In the genomic region with DNA sequence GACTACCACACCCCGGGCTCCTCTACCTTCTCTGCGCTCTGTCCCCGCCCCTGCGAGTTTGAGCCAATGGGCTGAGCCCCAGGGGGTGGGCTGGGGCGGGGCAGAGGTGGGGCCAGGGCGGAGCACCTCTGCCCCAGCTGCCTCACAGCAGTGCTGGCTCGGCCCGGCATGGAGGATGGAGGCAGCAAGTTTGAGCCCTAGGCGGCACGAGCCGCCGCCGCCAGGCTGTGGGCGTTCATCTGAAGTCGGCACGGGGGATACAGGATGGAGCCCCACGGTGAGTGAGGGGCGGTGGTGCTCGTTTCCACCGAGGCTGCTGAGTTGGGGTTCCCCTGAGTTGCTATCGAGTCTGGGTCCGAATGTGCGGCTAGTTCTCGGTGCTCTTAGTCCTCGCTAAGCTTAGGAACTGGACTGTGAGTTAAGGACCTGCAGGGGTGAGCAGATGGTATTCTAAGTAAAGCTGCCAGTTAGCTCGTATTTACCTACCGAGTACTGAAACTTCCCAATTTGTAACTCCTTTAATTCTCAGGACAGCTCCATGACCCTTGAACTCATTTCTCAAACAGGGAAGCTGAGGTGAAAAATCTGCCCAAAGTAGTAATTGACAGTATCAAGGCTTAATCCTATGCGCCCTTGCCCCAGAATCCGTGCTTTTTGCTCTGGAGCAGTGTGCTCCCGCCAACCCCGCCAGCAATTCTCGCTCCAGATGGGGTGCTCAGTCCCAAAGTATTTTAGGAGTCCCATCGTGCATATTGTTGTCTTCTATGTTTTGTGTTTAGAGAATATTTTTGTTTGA, we compare ENCODE assay signal across 8 mouse cellular contexts. TPM values are rescaled to one million over a fixed set of nuclear protein-coding genes. Genes with fewer than 3 reads are reported as not detected.
DNase-seq lines count a peak whose midpoint lies in the region; ATAC-seq and TF ChIP-seq lines count a peak whose summit lies in the region.

No protein-coding gene starts in this region.

- peak overlapping the region; percentile 65 for H3K9ac ChIP-seq in kidney, embryonic 14.5 days (ENCODE audit: low read depth, low read length)

- peak; percentile 100 for ATAC-seq in kidney, embryonic 14.5 days (ENCODE audit: low FRiP score, low TSS enrichment)
- peak; percentile 61 for ATAC-seq in monocyte, adult 5-6 weeks (replicated peaks; ENCODE audit: insufficient number of reproducible peaks, low FRiP score, low TSS enrichment, poor library complexity, severe bottlenecking)

- WGBS in kidney, embryonic 14.5 days: under 1% methylated on average over 33 of the region's 33 CpGs

- peak; percentile 91 to 93 for DNase-seq in heart, adult 9 months (ENCODE audit: low spot score in 2 of 2)
- DNase-seq in liver: peak; percentile 95
- peak; percentile 78 to 79 for DNase-seq in spleen, postnatal 36 days (ENCODE audit: low spot score in 2 of 2)

- H3K79me3 ChIP-seq in C2C12 (ENCODE audit: low read depth): no peaks in the 10 kb centered on the region

- peaks cover 5% of the 10 kb centered on the region for H3K4me1 ChIP-seq in bone marrow macrophage, adult 2 months (ENCODE audit: control insufficient read depth, insufficient read depth, low read length)
- H3K4me1 ChIP-seq in embryonic fibroblast, embryonic 13.5 days (ENCODE audit: control insufficient read depth, insufficient read depth, low read length): 0 out of 2 replicates have a peak, but pooled peaks cover 2% of the 10 kb centered on the region
- no peaks in the 10 kb centered on the region for H3K4me1 ChIP-seq in kidney, embryonic 14.5 days (ENCODE audit: control insufficient read depth, insufficient read depth, low read length)

- no peaks in the 10 kb centered on the region for H3K79me2 ChIP-seq in C2C12 (ENCODE audit: control insufficient read depth, insufficient read depth)

- H3K9me3 ChIP-seq in kidney, embryonic 14.5 days (ENCODE audit: control insufficient read depth, low read length): no peaks in the 10 kb centered on the region

- TF ChIP-seq POLR2A in bone marrow macrophage, adult 2 months (IDR thresholded peaks at IDR 0.05; ENCODE audit: borderline replicate concordance, low read depth, low read length): no peak
- peak; percentile 98 for TF ChIP-seq POLR2A in embryonic fibroblast, embryonic 13.5 days (IDR thresholded peaks at IDR 0.05; ENCODE audit: low read depth, low read length)

- no peaks in the 10 kb centered on the region for H3K27me3 ChIP-seq in C2C12 (ENCODE audit: control insufficient read depth, insufficient read depth, insufficient read length)
- H3K27me3 ChIP-seq in kidney, embryonic 14.5 days (ENCODE audit: control insufficient read depth, insufficient read depth, low read length): no peaks in the 10 kb centered on the region; the same call in 1 of the 2 replicates

- peak overlapping the region; percentile 44 for H3K4me3 ChIP-seq in C2C12 (ENCODE audit: insufficient read depth, poor library complexity, severe bottlenecking)
- H3K4me3 ChIP-seq in bone marrow macrophage, adult 2 months (ENCODE audit: insufficient read depth, low read length): peak overlapping the region; percentile 78
- H3K4me3 ChIP-seq in embryonic fibroblast, embryonic 13.5 days (ENCODE audit: insufficient read depth, low read length): peak overlapping the region; percentile 83
- H3K4me3 ChIP-seq in kidney, embryonic 14.5 days (ENCODE audit: low read length): peak overlapping the region; percentile 65

- H3K27ac ChIP-seq in bone marrow macrophage, adult 2 months (ENCODE audit: insufficient read depth, low read depth, low read length): no peak overlapping the region
- H3K27ac ChIP-seq in embryonic fibroblast, embryonic 13.5 days (ENCODE audit: insufficient read depth, low read length): peak overlapping the region; percentile 66
- H3K27ac ChIP-seq in kidney, embryonic 14.5 days (ENCODE audit: low read depth, low read length): no peak overlapping the region

- peak overlapping the region; percentile 68 for H3K4me2 ChIP-seq in kidney, embryonic 14.5 days (replicated peaks; ENCODE audit: low read depth, low read length)

- no peak for TF ChIP-seq CTCF in C2C12 (IDR thresholded peaks at IDR 0.05; ENCODE audit: control insufficient read depth, insufficient read depth, insufficient read length)
- no peak for TF ChIP-seq CTCF in bone marrow macrophage, adult 2 months (IDR thresholded peaks at IDR 0.05; ENCODE audit: low read depth, low read length)
- no peak for TF ChIP-seq CTCF in embryonic fibroblast, embryonic 13.5 days (IDR thresholded peaks at IDR 0.05; ENCODE audit: borderline replicate concordance, insufficient read depth, low read length)

- H3ac ChIP-seq in C2C12 (ENCODE audit: control insufficient read depth, insufficient read length, low read depth): peak overlapping the region; percentile 78

- no peaks in the 10 kb centered on the region for H3K36me3 ChIP-seq in C2C12 (ENCODE audit: control insufficient read depth, insufficient read depth)
- H3K36me3 ChIP-seq in kidney, embryonic 14.5 days (ENCODE audit: control insufficient read depth, insufficient read depth, low read length): no peaks in the 10 kb centered on the region

TF ChIP-seq in C2C12, 6 proteins besides CTCF, POLR2A, EP300 and RAD21:
- TF ChIP-seq USF1 (IDR thresholded peaks at IDR 0.05; ENCODE audit: low read depth) (no peak), MYOD1 (IDR thresholded peaks at IDR 0.05; ENCODE audit: control insufficient read depth, insufficient read length, low read depth) (no peak), FOSL1 (IDR thresholded peaks at IDR 0.05; ENCODE audit: insufficient read depth, low read length, poor library complexity, severe bottlenecking) (no peak), MAX (IDR thresholded peaks at IDR 0.05) (no peak), MYOG (IDR thresholded peaks at IDR 0.05; ENCODE audit: control insufficient read depth, extremely low read depth, insufficient read length) (no peak), CEBPB (IDR thresholded peaks at IDR 0.05; ENCODE audit: low read depth) (no peak)

RNA-seq across cellular contexts. Expression of a gene that starts 15.5 kb away (rescaled TPM):
- polyA plus RNA-seq in C2C12 (2012; fragmentation: generic; extraction: Trizol): 5.8 TPM
- 0.60 and 1.1 TPM in 2 replicates for polyA plus RNA-seq in bone marrow macrophage, adult 2 months (2012; ENCODE audit: insufficient read depth, insufficient read length, missing spikeins)
- polyA plus RNA-seq in embryonic fibroblast, embryonic 13.5 days (2011; ENCODE audit: insufficient read length, low read depth, missing spikeins): 144 and 147 TPM in 2 replicates
- 26.4 and 49.7 TPM in 2 replicates for polyA plus RNA-seq in kidney, embryonic 14.5 days (2014; fragmentation: Nextera tagmentation; extraction: Ambion mirVana)
- 0.96 to 2.4 TPM (median 1.7 TPM) in 3 replicates for total RNA-seq in monocyte, adult 5-6 weeks (2017)
